In genomic region chr14:93832511-93832910, GRCm38 (mm10) we compare ENCODE assay signal across 30 mouse cellular contexts. TPM values are rescaled to one million over a fixed set of nuclear protein-coding genes. Genes with fewer than 3 reads are reported as not detected.
"Had no signal": no experiment of that assay in that cellular context is flagged by ENCODE, and none has a peak within 500 bp of the region (broad histone marks: within the 10 kb centered on the region; RNA-seq: fewer than 3 reads in every experiment).

No protein-coding gene starts in this region.

- H3K9me3 ChIP-seq: embryonic facial prominence, embryonic 10.5 days; embryonic facial prominence, embryonic 12.5 days; embryonic facial prominence, embryonic 13.5 days; embryonic facial prominence, embryonic 15.5 days; forebrain, embryonic 10.5 days; forebrain, embryonic 12.5 days; forebrain, embryonic 13.5 days; forebrain, embryonic 15.5 days; heart, embryonic 10.5 days had no signal

- H3K27me3 ChIP-seq: embryonic facial prominence, embryonic 12.5 days; embryonic facial prominence, embryonic 13.5 days; embryonic facial prominence, embryonic 15.5 days; forebrain, embryonic 12.5 days; forebrain, embryonic 13.5 days; forebrain, embryonic 15.5 days had no signal

- H3K36me3 ChIP-seq: embryonic facial prominence, embryonic 10.5 days; embryonic facial prominence, embryonic 12.5 days; embryonic facial prominence, embryonic 13.5 days; embryonic facial prominence, embryonic 15.5 days; forebrain, embryonic 10.5 days; forebrain, embryonic 12.5 days; forebrain, embryonic 15.5 days; heart, embryonic 10.5 days had no signal

- H3K4me1 ChIP-seq: embryonic facial prominence, embryonic 10.5 days; embryonic facial prominence, embryonic 12.5 days; embryonic facial prominence, embryonic 13.5 days; embryonic facial prominence, embryonic 15.5 days; forebrain, embryonic 15.5 days; heart, embryonic 10.5 days had no signal

- ATAC-seq: forebrain, embryonic 13.5 days; forebrain, embryonic 14.5 days; forebrain, embryonic 15.5 days; forebrain, embryonic 16.5 days; forebrain, postnatal 0 days had no signal

- DNase-seq: cerebellum, adult 8-10 months; cerebellum, adult 9-10 months; cerebellum, adult 9-11 months; cerebellum, postnatal 10 days; cerebellum, postnatal 14 days; cerebellum, postnatal 25 days; cerebellum, postnatal 36 days; embryo, embryonic 11 days; forebrain, postnatal 0 days; gastrocnemius, adult 2 months; gastrocnemius, postnatal 10 days; gastrocnemius, postnatal 14 days; gastrocnemius, postnatal 25 days; gastrocnemius, postnatal 36 days; heart, adult 11 months; heart, adult 18-20 months; heart, adult 2 months had no signal

- H3K4me3 ChIP-seq: embryonic facial prominence, embryonic 10.5 days; embryonic facial prominence, embryonic 12.5 days; embryonic facial prominence, embryonic 13.5 days; embryonic facial prominence, embryonic 15.5 days; erythroblast, embryonic 14.5 days; forebrain, embryonic 10.5 days; forebrain, embryonic 12.5 days; forebrain, embryonic 13.5 days; forebrain, embryonic 15.5 days; gastrocnemius, adult 2 months; heart, adult 2 months; heart, embryonic 10.5 days had no signal

RNA-seq across cellular contexts. Expression of gene Pcdh9, which starts 58.0 kb away (rescaled TPM):
- total RNA-seq: common myeloid progenitor, adult 5-6 weeks had no signal
- polyA plus RNA-seq: erythroblast, embryonic 14.5 days had no signal
